Mouse (Mus musculus) heart, postnatal 0 days (tissue): ENCODE measurements around the gene Ankrd66. TPM values are rescaled to one million over a fixed set of nuclear protein-coding genes. Genes with fewer than 3 reads are reported as not detected.

ENCODE experiments used
- ATAC-seq: fragments of 200-750 bp; cut with Nextera tagmentation; 2 replicates; pipeline ENCODE4 v1.8.0; 2017; ENCODE audit warnings: low read depth, moderate number of reproducible peaks, moderate library complexity; ENCODE audit not compliant: insufficient read depth
- DNase-seq: peaks from one replicate; pipeline ENCODE4 v3.0.0-alpha.2; 2016; ENCODE audit warnings: low spot score
- H3K27ac ChIP-seq: fragments of 300-500 bp; sonication (generic); 2 replicates; pipeline ENCODE4 v1.5.1; 2014; ENCODE audit warnings: low read depth, mild to moderate bottlenecking
- H3K27me3 ChIP-seq: fragments of 300-500 bp; sonication (generic); 2 replicates; pipeline ENCODE4 v1.6.1; 2014; ENCODE audit warnings: low read length, mixed read lengths; ENCODE audit not compliant: control insufficient read depth, insufficient read depth
- H3K36me3 ChIP-seq: fragments of 300-500 bp; sonication (generic); replicated peaks from 2 replicates; pipeline ENCODE4 v1.6.1; 2014; ENCODE audit warnings: low read length, mixed read lengths; ENCODE audit not compliant: control insufficient read depth, insufficient read depth
- H3K4me1 ChIP-seq: fragments of 300-500 bp; sonication (generic); 2 replicates; pipeline ENCODE4 v1.6.1; 2014; ENCODE audit warnings: antibody characterized with exemption; ENCODE audit not compliant: control insufficient read depth, insufficient read depth
- H3K4me2 ChIP-seq: fragments of 300-500 bp; sonication (generic); 2 replicates; pipeline ENCODE4 v1.6.1; 2014; ENCODE audit warnings: low read depth, mild to moderate bottlenecking, low read length, moderate library complexity
- H3K4me3 ChIP-seq: fragments of 300-500 bp; sonication (generic); 2 replicates; pipeline ENCODE4 v1.5.1; 2014; ENCODE audit warnings: low read depth, low read length
- H3K9ac ChIP-seq: fragments of 300-500 bp; sonication (generic); replicated peaks from 2 replicates; pipeline ENCODE4 v1.6.1; 2014; ENCODE audit warnings: low read depth, low read length, mixed read lengths
- H3K9me3 ChIP-seq: fragments of 300-500 bp; sonication (generic); replicated peaks from 2 replicates; pipeline ENCODE4 v1.6.1; 2016; ENCODE audit warnings: low read length; ENCODE audit not compliant: control insufficient read depth
- CTCF ChIP-seq: IDR thresholded peaks from 2 replicates; pipeline ENCODE4 v1.5.1; 2016; ENCODE audit warnings: antibody characterized with exemption, control low read depth, low read depth
- EP300 ChIP-seq: IDR thresholded peaks from 2 replicates; pipeline ENCODE4 v1.6.1; 2016; ENCODE audit warnings: antibody characterized with exemption, low read depth
- WGBS: fragments of 180-500 bp; shearing (Covaris S2); extraction: QIAGEN DNeasy Blood & Tissue Kit; methylation state at CpG from one replicate; pipeline ENCODE4 v1.1.7; 2014; 5-methylcytosine and 5-hydroxymethylcytosine counted together
- polyA plus RNA-seq: library from polyadenylated mRNA; unstranded; fragments of >200 nt; fragmentation: Nextera tagmentation; extraction: Ambion mirVana; gene quantifications from 2 replicates; pipeline ENCODE4 v1.2.1, GENCODE M21; 2015
- total RNA-seq: library from RNA; depleted of rRNA; stranded (reverse); fragments of >200 nt; gene quantifications from 2 replicates; pipeline ENCODE4 v1.2.3, GENCODE M21; 2014; ENCODE audit warnings: low replicate concordance

The Ankrd66 gene
- total and polyA plus RNA-seq, 2 experiments from 2014 or later, result not detected

DNA sequence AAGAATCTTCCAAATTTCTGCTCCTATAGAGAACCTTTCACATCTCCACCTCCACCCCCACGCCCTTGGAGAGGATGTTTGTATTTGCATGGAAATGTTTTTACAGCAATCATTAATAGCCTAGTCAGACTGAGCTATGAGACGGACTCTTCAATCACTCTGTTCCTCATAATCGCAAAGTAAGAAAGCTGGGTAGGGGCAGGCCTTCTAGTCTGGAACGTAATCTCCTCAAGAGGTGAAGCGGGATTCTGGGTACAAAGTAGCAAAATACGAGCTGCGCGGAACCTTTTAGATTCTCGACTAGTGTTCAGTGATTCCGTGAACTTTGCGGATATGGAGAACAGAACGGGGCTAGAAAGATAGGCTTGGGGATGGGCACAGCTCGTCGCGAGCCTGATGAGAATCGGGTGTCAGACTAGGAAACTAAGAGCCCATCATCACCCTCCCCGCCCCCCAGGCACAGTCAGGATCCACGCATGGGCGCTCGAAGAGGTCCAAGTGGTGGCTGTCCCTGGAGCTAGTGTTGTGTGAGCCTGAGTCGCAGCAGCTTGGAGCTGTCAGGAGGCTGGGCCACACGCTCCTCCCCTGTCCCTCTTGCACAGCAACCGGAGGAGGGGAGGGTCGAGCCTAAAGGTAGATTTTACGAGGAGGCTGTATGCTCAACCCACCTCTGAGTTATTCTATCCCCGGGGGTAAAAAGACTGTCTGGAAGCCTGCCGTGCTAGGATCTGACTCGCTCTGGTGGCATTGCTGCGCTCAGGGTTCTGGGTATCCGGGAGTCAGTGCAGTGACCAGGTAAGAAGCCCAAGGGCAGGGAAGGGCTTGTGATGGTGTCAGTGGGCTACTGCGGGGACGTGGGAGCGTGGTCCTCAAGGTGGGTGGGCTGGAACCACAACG, 24.8 kb upstream of the Ankrd66 start, which contains the start of gene Pla2g7:
Gene Pla2g7 (plus strand): TSS at position 107 of the 897 bp plus-strand sequence.
- 1% methylated on average over 34 of the region's 34 CpGs for WGBS
- Histone ChIP-seq H3K27me3 (no peaks in the 10 kb centered on the region), H3K4me2 (peak within 1 kb of the TSS; percentile 68), H3K9ac (peak within 1 kb of the TSS; percentile 12), H3K27ac (no peak within 1 kb of the TSS), H3K4me1 (peaks cover 4% of the 10 kb centered on the region; the same call in 1 of the 2 replicates), H3K4me3 (peak within 1 kb of the TSS; percentile 52), H3K9me3 (no peaks in the 10 kb centered on the region), H3K36me3 (no peaks in the 10 kb centered on the region)
- peak; percentile 57 for DNase-seq
- no peak for TF ChIP-seq EP300
- no peak for TF ChIP-seq CTCF
- peak; percentile 66 for ATAC-seq

DNA sequence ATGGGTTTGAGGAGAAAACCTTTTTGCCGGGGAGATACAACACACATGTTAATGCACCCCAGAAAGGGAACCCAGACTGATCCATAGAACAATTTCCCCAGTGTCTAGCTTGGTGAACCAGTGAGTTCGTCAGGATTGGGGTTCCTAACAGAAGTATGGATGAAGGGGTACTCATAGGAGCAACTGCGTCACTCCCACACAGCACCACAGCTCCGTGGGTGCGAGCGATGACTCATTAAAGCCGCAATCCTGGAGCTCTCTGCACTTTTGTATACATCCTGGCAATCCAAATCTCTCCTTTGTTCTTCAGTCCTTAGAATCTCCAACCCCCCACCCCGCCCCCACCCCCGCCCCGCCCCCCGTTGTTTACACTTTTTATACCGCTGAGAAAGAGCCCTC, 24.2 kb upstream of the Ankrd66 start:
- TF ChIP-seq EP300 (no peak), CTCF (no peak)
- H3K27me3 ChIP-seq, result no peaks in the 10 kb centered on the region
- no peak overlapping the region for H3K27ac ChIP-seq
- H3K4me1 ChIP-seq, result peaks cover 4% of the 10 kb centered on the region; the same call in 1 of the 2 replicates
- peak overlapping the region; percentile 52 for H3K4me3 ChIP-seq
- H3K36me3 ChIP-seq, result no peaks in the 10 kb centered on the region
- no peak overlapping the region for H3K9ac ChIP-seq
- ATAC-seq, result no peak
- no peaks in the 10 kb centered on the region for H3K9me3 ChIP-seq
- 22% methylated on average over 12 of the region's 12 CpGs for WGBS
- peak overlapping the region; percentile 68 for H3K4me2 ChIP-seq
- no peak for DNase-seq

DNA sequence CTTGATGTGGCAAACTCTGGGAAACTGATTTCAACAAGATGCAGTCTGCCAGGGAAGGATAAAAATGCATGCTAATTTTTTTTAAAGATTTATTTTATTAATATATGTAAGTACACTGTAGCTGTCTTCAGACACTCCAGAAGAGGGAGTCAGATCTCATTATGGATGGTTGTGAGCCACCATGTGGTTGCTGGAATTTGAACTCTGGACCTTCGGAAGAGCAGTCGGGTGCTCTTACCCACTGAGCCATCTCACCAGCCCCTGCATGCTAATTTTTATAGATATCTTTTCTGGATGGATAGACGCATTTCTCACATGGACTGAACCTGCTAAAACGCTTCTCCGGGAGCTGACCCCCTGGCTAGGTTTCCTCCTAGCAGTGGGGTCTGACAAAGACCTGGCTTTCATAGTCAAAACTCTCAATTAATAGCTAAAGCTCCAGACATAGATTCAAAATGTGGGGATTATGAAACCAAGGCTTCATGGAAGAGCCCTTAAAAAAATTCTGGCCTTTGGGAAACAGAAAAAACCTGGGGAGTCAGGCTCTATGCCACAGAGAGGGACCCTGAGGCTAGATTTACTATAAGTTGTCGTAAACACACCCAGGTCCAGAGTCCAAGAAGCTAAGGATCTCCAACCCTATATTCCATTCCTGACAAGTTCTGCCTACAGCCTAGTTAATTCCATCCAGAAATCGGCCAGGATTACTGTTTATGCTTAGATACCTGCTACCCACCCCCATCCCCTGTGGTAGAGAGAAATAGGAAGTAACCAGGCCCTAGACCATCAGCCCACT, 20.0 kb upstream of the Ankrd66 start:
- 84% methylated on average over 7 of the region's 7 CpGs for WGBS
- H3K4me2 ChIP-seq, result no peak overlapping the region

DNA sequence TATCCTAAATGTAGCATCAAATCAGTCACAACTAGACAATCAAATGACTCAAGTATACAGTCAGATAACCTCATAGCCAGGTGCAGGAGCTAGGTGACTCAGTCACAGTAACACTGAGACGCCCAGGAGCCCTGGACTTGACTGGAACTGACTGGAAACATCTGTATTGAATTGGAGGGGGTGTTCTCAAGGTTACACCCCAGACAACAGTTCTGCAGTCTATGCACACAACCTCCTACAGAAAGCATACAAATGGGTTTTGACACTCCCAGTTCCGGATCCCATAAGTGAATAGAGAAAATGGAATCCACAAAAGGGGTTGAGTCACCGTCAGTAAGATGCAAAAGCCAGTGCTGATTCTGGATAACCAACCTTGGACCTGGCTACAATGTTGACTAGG, 15.2 kb upstream of the Ankrd66 start:
- Histone ChIP-seq H3K9ac (no peak overlapping the region), H3K4me1 (peaks cover 7% of the 10 kb centered on the region), H3K27ac (no peak overlapping the region), H3K9me3 (no peaks in the 10 kb centered on the region), H3K36me3 (no peaks in the 10 kb centered on the region), H3K4me3 (no peak overlapping the region), H3K4me2 (no peak overlapping the region), H3K27me3 (no peaks in the 10 kb centered on the region)
- 88% methylated on average over 3 of the region's 3 CpGs for WGBS
- no peak for TF ChIP-seq EP300
- TF ChIP-seq CTCF, result no peak
- no peak for DNase-seq
- ATAC-seq, result no peak

More for the DNA sequence above, 20.0 kb upstream of the Ankrd66 start:
- H3K9ac ChIP-seq, result no peak overlapping the region
- no peaks in the 10 kb centered on the region for H3K9me3 ChIP-seq
- ATAC-seq, result no peak
- no peak for DNase-seq
- TF ChIP-seq EP300 (no peak), CTCF (no peak)
- no peak overlapping the region for H3K27ac ChIP-seq
- no peak overlapping the region for H3K4me3 ChIP-seq
- no peaks in the 10 kb centered on the region for H3K36me3 ChIP-seq
- H3K27me3 ChIP-seq, result no peaks in the 10 kb centered on the region
- no peaks in the 10 kb centered on the region for H3K4me1 ChIP-seq

DNA sequence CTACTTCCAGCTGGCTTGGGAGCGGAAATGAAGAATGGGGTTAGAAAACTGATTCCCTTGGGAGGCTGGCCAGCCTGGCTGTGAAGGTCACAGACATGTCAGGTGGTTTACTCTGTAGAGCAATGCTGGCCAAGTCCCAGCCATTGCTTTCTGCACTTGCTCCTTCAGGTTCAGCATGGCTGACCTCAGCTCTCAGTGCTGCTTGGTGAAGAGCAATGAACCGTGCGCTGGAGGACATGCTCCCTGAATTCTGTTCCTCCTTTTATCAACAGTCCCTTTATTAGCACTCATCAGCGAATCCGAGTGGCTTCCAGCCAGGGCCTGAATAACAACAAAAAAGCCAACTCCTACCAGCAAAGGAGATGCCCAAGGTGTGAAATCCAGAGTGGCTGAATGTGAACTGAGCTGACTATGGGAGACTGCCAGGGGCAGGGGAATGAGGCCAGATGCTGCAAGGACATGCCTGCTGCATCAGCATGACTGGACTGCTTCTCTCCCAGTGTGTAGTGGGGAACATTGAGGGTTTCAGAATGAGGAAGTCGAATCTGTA, 14.2 kb upstream of the Ankrd66 start:
- Histone ChIP-seq H3K4me3 (no peak overlapping the region), H3K27me3 (no peaks in the 10 kb centered on the region), H3K27ac (0 out of 2 replicates have a peak overlapping the region, but pooled peaks have one; percentile 13), H3K4me1 (peaks cover 7% of the 10 kb centered on the region), H3K4me2 (no peak overlapping the region), H3K36me3 (no peaks in the 10 kb centered on the region), H3K9me3 (no peaks in the 10 kb centered on the region), H3K9ac (no peak overlapping the region)
- ATAC-seq, result peak; percentile 57; the same call in 1 of the 2 replicates
- DNase-seq, result peak; percentile 19
- TF ChIP-seq EP300, result no peak
- no peak for TF ChIP-seq CTCF
- WGBS, result 42% methylated on average over 6 of the region's 6 CpGs
